32 mouse cellular contexts compared by ENCODE assay signal in the genomic region with DNA sequence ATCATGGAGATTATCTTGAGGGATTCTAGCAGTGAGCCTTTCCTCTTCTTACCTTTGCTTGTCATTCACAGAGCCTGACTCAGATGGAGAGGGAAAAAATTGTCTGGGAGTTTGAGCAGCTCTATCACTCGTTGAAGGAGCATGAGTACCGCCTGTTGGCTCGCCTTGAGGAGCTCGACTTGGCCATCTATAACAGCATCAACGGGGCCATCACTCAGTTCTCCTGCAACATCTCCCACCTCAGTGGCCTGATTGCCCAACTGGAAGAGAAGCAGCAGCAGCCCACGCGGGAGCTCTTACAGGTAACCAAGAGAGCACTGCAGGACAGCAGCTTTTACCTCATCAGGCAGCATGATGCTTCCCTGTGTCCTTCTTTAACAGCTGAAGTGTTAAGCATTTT. TPM values are rescaled to one million over a fixed set of nuclear protein-coding genes. Genes with fewer than 3 reads are reported as not detected.
A peak's percentile ranks its signal among the peaks of the same experiment; 100 is the strongest.
DNase-seq lines count a peak whose midpoint lies in the region; ATAC-seq and TF ChIP-seq lines count a peak whose summit lies in the region.
"Had no signal": no experiment of that assay in that cellular context is flagged by ENCODE, and none has a peak within 500 bp of the region (broad histone marks: within the 10 kb centered on the region; RNA-seq: fewer than 3 reads in every experiment).

No protein-coding gene starts in this region.

- H3K36me3 ChIP-seq in liver, embryonic 12.5 days, result peaks cover 71% of the 10 kb centered on the region
- H3K36me3 ChIP-seq in midbrain, embryonic 11.5 days (ENCODE audit: control insufficient read depth, insufficient read depth, low read length), result peaks cover 33% of the 10 kb centered on the region
- H3K36me3 ChIP-seq in midbrain, embryonic 15.5 days (replicated peaks), result peaks cover 34% of the 10 kb centered on the region
- H3K36me3 ChIP-seq in G1E (replicated peaks), result peaks cover 78% of the 10 kb centered on the region
- H3K36me3 ChIP-seq in hindbrain, embryonic 16.5 days (ENCODE audit: control insufficient read depth, insufficient read depth, low read length), result peaks cover 22% of the 10 kb centered on the region

- peaks cover 49% of the 10 kb centered on the region for H3K4me1 ChIP-seq in liver, embryonic 12.5 days
- H3K4me1 ChIP-seq in midbrain, embryonic 11.5 days (ENCODE audit: control insufficient read depth, insufficient read depth, low read length), result peaks cover 14% of the 10 kb centered on the region
- peaks cover 31% of the 10 kb centered on the region for H3K4me1 ChIP-seq in midbrain, embryonic 15.5 days
- peaks cover 54% of the 10 kb centered on the region for H3K4me1 ChIP-seq in G1E (ENCODE audit: insufficient read depth, low read depth, low read length)
- H3K4me1 ChIP-seq in hindbrain, embryonic 16.5 days (ENCODE audit: control insufficient read depth, insufficient read depth, low read depth, low read length), result peaks cover 16% of the 10 kb centered on the region

- 0 out of 2 replicates have a peak overlapping the region, but pooled peaks have one; percentile 19 for H3K9ac ChIP-seq in liver, embryonic 12.5 days
- no peak overlapping the region for H3K9ac ChIP-seq in midbrain, embryonic 11.5 days (ENCODE audit: low read length)
- H3K9ac ChIP-seq in midbrain, embryonic 15.5 days, result no peak overlapping the region
- no peak overlapping the region for H3K9ac ChIP-seq in hindbrain, embryonic 16.5 days (ENCODE audit: low read depth, low read length)
- H3K9ac ChIP-seq: embryonic facial prominence, embryonic 13.5 days; forebrain, embryonic 12.5 days; forebrain, embryonic 15.5 days; hindbrain, embryonic 12.5 days; hindbrain, embryonic 15.5 days had no signal

- no peak for TF ChIP-seq CTCF in G1E (IDR thresholded peaks at IDR 0.05; ENCODE audit: low read depth, low read length)

- 83% methylated on average over 7 of the region's 7 CpGs for WGBS in liver, embryonic 12.5 days (ENCODE audit: insufficient replicate concordance)
- 93% methylated on average over 7 of the region's 7 CpGs for WGBS in midbrain, embryonic 11.5 days
- WGBS in midbrain, embryonic 15.5 days, result 97% methylated on average over 7 of the region's 7 CpGs
- WGBS in hindbrain, embryonic 16.5 days, result 94% methylated on average over 7 of the region's 7 CpGs

- no peak for ATAC-seq in liver, embryonic 12.5 days
- no peak for ATAC-seq in midbrain, embryonic 11.5 days (ENCODE audit: low FRiP score)
- ATAC-seq in midbrain, embryonic 15.5 days (replicated peaks), result no peak
- no peak for ATAC-seq in G1E (ENCODE audit: extremely low read depth, insufficient number of reproducible peaks, low FRiP score, poor library complexity, severe bottlenecking)
- no peak for ATAC-seq in hindbrain, embryonic 16.5 days
- ATAC-seq: forebrain, embryonic 15.5 days had no signal

- no peaks in the 10 kb centered on the region for H3K9me3 ChIP-seq in liver, embryonic 12.5 days (replicated peaks)
- H3K9me3 ChIP-seq in midbrain, embryonic 11.5 days (ENCODE audit: control insufficient read depth, low read length), result no peaks in the 10 kb centered on the region
- H3K9me3 ChIP-seq in midbrain, embryonic 15.5 days, result no peaks in the 10 kb centered on the region
- no peaks in the 10 kb centered on the region for H3K9me3 ChIP-seq in G1E (replicated peaks)
- no peaks in the 10 kb centered on the region for H3K9me3 ChIP-seq in hindbrain, embryonic 16.5 days (ENCODE audit: control insufficient read depth, low read length)
- H3K9me3 ChIP-seq: embryonic facial prominence, embryonic 13.5 days; forebrain, embryonic 12.5 days; forebrain, embryonic 15.5 days; hindbrain, embryonic 12.5 days; hindbrain, embryonic 15.5 days had no signal

- no peaks in the 10 kb centered on the region for H3K27me3 ChIP-seq in liver, embryonic 12.5 days (replicated peaks)
- H3K27me3 ChIP-seq in midbrain, embryonic 11.5 days (ENCODE audit: control insufficient read depth, insufficient read depth, low read length), result no peaks in the 10 kb centered on the region
- H3K27me3 ChIP-seq in midbrain, embryonic 15.5 days (replicated peaks), result no peaks in the 10 kb centered on the region
- H3K27me3 ChIP-seq in G1E (ENCODE audit: insufficient read depth, low read length), result no peaks in the 10 kb centered on the region
- H3K27me3 ChIP-seq in hindbrain, embryonic 16.5 days (replicated peaks; ENCODE audit: control insufficient read depth, insufficient read depth, low read length), result no peaks in the 10 kb centered on the region
- H3K27me3 ChIP-seq: embryonic facial prominence, embryonic 13.5 days; forebrain, embryonic 12.5 days; forebrain, embryonic 15.5 days; hindbrain, embryonic 12.5 days; hindbrain, embryonic 15.5 days had no signal

- H3K27ac ChIP-seq in liver, embryonic 12.5 days, result no peak overlapping the region
- no peak overlapping the region for H3K27ac ChIP-seq in midbrain, embryonic 11.5 days (ENCODE audit: low read depth, low read length)
- H3K27ac ChIP-seq in midbrain, embryonic 15.5 days, result no peak overlapping the region
- no peak overlapping the region for H3K27ac ChIP-seq in hindbrain, embryonic 16.5 days (ENCODE audit: low read depth, low read length)
- H3K27ac ChIP-seq: embryonic facial prominence, embryonic 13.5 days; forebrain, embryonic 12.5 days; forebrain, embryonic 15.5 days; heart, adult 2 months; hindbrain, embryonic 12.5 days; hindbrain, embryonic 15.5 days had no signal

- peak; percentile 73 for DNase-seq in heart, adult 11 months
- no peak for DNase-seq in heart, adult 9 months (ENCODE audit: low spot score in 2 of 2)
- no peak for DNase-seq in liver
- peak; percentile 81 for DNase-seq in midbrain, embryonic 11.5 days (ENCODE audit: low spot score, missing footprints)
- DNase-seq in G1E (ENCODE audit: low spot score), result no peak
- DNase-seq: adrenal gland, adult 2 months; adrenal gland, postnatal 14 days; cerebellum, adult 11 months; cerebellum, adult 2 months; cerebellum, adult 9-11 months; cerebellum, postnatal 25 days; gastrocnemius, postnatal 25 days; heart, adult 2 months had no signal

- no peak overlapping the region for H3K4me3 ChIP-seq in liver, embryonic 12.5 days
- no peak overlapping the region for H3K4me3 ChIP-seq in midbrain, embryonic 11.5 days (ENCODE audit: low read depth, low read length)
- no peak overlapping the region for H3K4me3 ChIP-seq in midbrain, embryonic 15.5 days
- peak overlapping the region; percentile 31; the same call in 1 of the 2 replicates for H3K4me3 ChIP-seq in G1E (ENCODE audit: low read depth, low read length)
- no peak overlapping the region for H3K4me3 ChIP-seq in hindbrain, embryonic 16.5 days (ENCODE audit: low read length)
- H3K4me3 ChIP-seq: embryonic facial prominence, embryonic 13.5 days; erythroblast, embryonic 14.5 days; forebrain, embryonic 12.5 days; forebrain, embryonic 15.5 days; heart, adult 2 months; hindbrain, embryonic 12.5 days; hindbrain, embryonic 15.5 days had no signal

- H3K4me2 ChIP-seq in liver, embryonic 12.5 days, result peak overlapping the region; percentile 96; the same call in 1 of the 2 replicates
- no peak overlapping the region for H3K4me2 ChIP-seq in midbrain, embryonic 11.5 days
- H3K4me2 ChIP-seq in midbrain, embryonic 15.5 days, result no peak overlapping the region
- no peak overlapping the region for H3K4me2 ChIP-seq in hindbrain, embryonic 16.5 days (ENCODE audit: low read length)
- H3K4me2 ChIP-seq: embryonic facial prominence, embryonic 13.5 days; forebrain, embryonic 15.5 days; heart, embryonic 11.5 days; hindbrain, embryonic 12.5 days; hindbrain, embryonic 15.5 days had no signal

RNA-seq across cellular contexts. Expression of gene Trim27, which starts 4.4 kb away (rescaled TPM):
- 129 and 132 TPM in 2 replicates for polyA plus RNA-seq in liver, embryonic 12.5 days (2016; fragmentation: Nextera tagmentation; extraction: Ambion mirVana)
- 136 and 138 TPM in 2 replicates for polyA plus RNA-seq in midbrain, embryonic 11.5 days (2014; fragmentation: Nextera tagmentation; extraction: Ambion mirVana)
- polyA plus RNA-seq in midbrain, embryonic 15.5 days (2015; fragmentation: Nextera tagmentation; extraction: Ambion mirVana), result 81.0 and 89.9 TPM in 2 replicates
- total RNA-seq in G1E (2014; fragmentation: Nextera tagmentation) (91.5 and 93.2 TPM in 2 replicates), G1E (2017) (173 and 196 TPM in 2 replicates)
- 139 and 188 TPM in 2 replicates for polyA plus RNA-seq in G1E (2012)
- polyA plus RNA-seq in hindbrain, embryonic 16.5 days (2015; fragmentation: Nextera tagmentation; extraction: Ambion mirVana), result 70.1 and 75.0 TPM in 2 replicates

RNA-seq across cellular contexts. Expression of gene Olfr1368, which starts 38.0 kb away (rescaled TPM):
- polyA plus RNA-seq in liver, embryonic 12.5 days (2016; fragmentation: Nextera tagmentation; extraction: Ambion mirVana), result not detected in 2 replicates
- polyA plus RNA-seq in midbrain, embryonic 11.5 days (2014; fragmentation: Nextera tagmentation; extraction: Ambion mirVana), result not detected in 2 replicates
- polyA plus RNA-seq in midbrain, embryonic 15.5 days (2015; fragmentation: Nextera tagmentation; extraction: Ambion mirVana), result not detected in 2 replicates
- total RNA-seq in G1E (2014; fragmentation: Nextera tagmentation) (not detected in 2 replicates), G1E (2017) (0.11 TPM in 1 of 2 replicates, not detected in the other)
- polyA plus RNA-seq in G1E (2012), result not detected in 2 replicates
- not detected in 2 replicates for polyA plus RNA-seq in hindbrain, embryonic 16.5 days (2015; fragmentation: Nextera tagmentation; extraction: Ambion mirVana)
- total RNA-seq: adrenal gland, adult 2 months; adrenal gland, postnatal 14 days; adrenal gland, postnatal 4 days; common myeloid progenitor, adult 5-6 weeks; ES-E14; gastrocnemius, adult 8-10 months; gastrocnemius, postnatal 25 days; heart, adult 2 months; heart, postnatal 25 days; hematopoietic stem cell, adult 5-6 weeks had no signal
- polyA plus RNA-seq: adrenal gland, adult 2 months; cerebellum, adult 2 months; embryonic facial prominence, embryonic 13.5 days; erythroblast, embryonic 14.5 days; forebrain, embryonic 12.5 days; forebrain, embryonic 15.5 days; gonadal fat pad, adult 2 months; heart, adult 2 months; heart, embryonic 11.5 days; heart, embryonic 14.5 days; heart, postnatal 0 days; hindbrain, embryonic 12.5 days; hindbrain, embryonic 15.5 days had no signal

RNA-seq across cellular contexts. Expression of gene Olfr263, which starts 54.2 kb away (rescaled TPM):
- not detected in 2 replicates for polyA plus RNA-seq in liver, embryonic 12.5 days (2016; fragmentation: Nextera tagmentation; extraction: Ambion mirVana)
- polyA plus RNA-seq in midbrain, embryonic 11.5 days (2014; fragmentation: Nextera tagmentation; extraction: Ambion mirVana), result not detected in 2 replicates
- not detected in 2 replicates for polyA plus RNA-seq in midbrain, embryonic 15.5 days (2015; fragmentation: Nextera tagmentation; extraction: Ambion mirVana)
- total RNA-seq in G1E (2014; fragmentation: Nextera tagmentation) (not detected in 2 replicates), G1E (2017) (0.11 TPM in 1 of 2 replicates, not detected in the other)
- polyA plus RNA-seq in G1E (2012), result not detected in 2 replicates
- not detected in 2 replicates for polyA plus RNA-seq in hindbrain, embryonic 16.5 days (2015; fragmentation: Nextera tagmentation; extraction: Ambion mirVana)
- total RNA-seq: adrenal gland, adult 2 months; adrenal gland, postnatal 14 days; adrenal gland, postnatal 4 days; common myeloid progenitor, adult 5-6 weeks; ES-E14; gastrocnemius, adult 8-10 months; gastrocnemius, postnatal 25 days; heart, adult 2 months; heart, postnatal 25 days; hematopoietic stem cell, adult 5-6 weeks had no signal
- polyA plus RNA-seq: adrenal gland, adult 2 months; cerebellum, adult 2 months; embryonic facial prominence, embryonic 13.5 days; erythroblast, embryonic 14.5 days; forebrain, embryonic 12.5 days; forebrain, embryonic 15.5 days; gonadal fat pad, adult 2 months; heart, adult 2 months; heart, embryonic 11.5 days; heart, embryonic 14.5 days; heart, postnatal 0 days; hindbrain, embryonic 12.5 days; hindbrain, embryonic 15.5 days had no signal

Comparison
In these comparisons a context has a peak if more than half of its experiments do, and no peak if none do; other contexts are left out.
1. DNase-seq: peak in heart, adult 11 months (single experiment) and midbrain, embryonic 11.5 days (single experiment); none in heart, adult 9 months (0 of 2), liver (single experiment) and G1E (single experiment).